Mouse (Mus musculus): Measurements from ENCODE around the gene Cables2.

Cables2 gene

GRCm38 (mm10) chr2:180273394-180274244 is at the start of gene Cables2:
TSS of gene Cables2 (minus strand) at chr2:180273496.
- peak; percentile 91 for DNase-seq (ENCODE audit: low spot score)

- no peak for DNase-seq (ENCODE audit: low spot score)
These were observed 49.5 kb upstream of the Cables2 start for GRCm38 (mm10) chr2:180322674-180323355.

GRCm38 (mm10) chr2:180320216-180320615 is 46.9 kb upstream of the Cables2 start:
- no peak for DNase-seq (ENCODE audit: low spot score)

GRCm38 (mm10) chr2:180317591-180317990 is 44.3 kb upstream of the Cables2 start:
- no peak for DNase-seq (ENCODE audit: low spot score)

GRCm38 (mm10) chr2:180314292-180314691 is 41.0 kb upstream of the Cables2 start:
- DNase-seq (ENCODE audit: low spot score): no peak

GRCm38 (mm10) chr2:180311147-180311546 is 37.9 kb upstream of the Cables2 start:
- DNase-seq (ENCODE audit: low spot score): no peak

GRCm38 (mm10) chr2:180307680-180308079 is 34.4 kb upstream of the Cables2 start:
- DNase-seq (ENCODE audit: low spot score): no peak

GRCm38 (mm10) chr2:180306423-180307168 is 33.3 kb upstream of the Cables2 start:
- no peak for DNase-seq (ENCODE audit: low spot score)

- DNase-seq (ENCODE audit: low spot score): no peak
These were observed 32.7 kb upstream of the Cables2 start for GRCm38 (mm10) chr2:180306009-180306408.

GRCm38 (mm10) chr2:180305490-180305889 is 32.2 kb upstream of the Cables2 start:
- DNase-seq (ENCODE audit: low spot score): no peak

- no peak for DNase-seq (ENCODE audit: low spot score)
These were observed 31.3 kb upstream of the Cables2 start for GRCm38 (mm10) chr2:180304554-180304953.

- no peak for DNase-seq (ENCODE audit: low spot score)
These were observed 30.2 kb upstream of the Cables2 start for GRCm38 (mm10) chr2:180303468-180303867.

- DNase-seq (ENCODE audit: low spot score): no peak
These were observed 28.9 kb upstream of the Cables2 start for GRCm38 (mm10) chr2:180302201-180302600.

GRCm38 (mm10) chr2:180300771-180301170 is 27.5 kb upstream of the Cables2 start:
- DNase-seq (ENCODE audit: low spot score): no peak

GRCm38 (mm10) chr2:180300252-180300651 is 27.0 kb upstream of the Cables2 start:
- no peak for DNase-seq (ENCODE audit: low spot score)

- DNase-seq (ENCODE audit: low spot score): no peak
These were observed 19.6 kb upstream of the Cables2 start for GRCm38 (mm10) chr2:180292906-180293305.

GRCm38 (mm10) chr2:180292026-180292425 is 18.7 kb upstream of the Cables2 start:
- no peak for DNase-seq (ENCODE audit: low spot score)

GRCm38 (mm10) chr2:180291566-180291965 is 18.3 kb upstream of the Cables2 start:
- no peak for DNase-seq (ENCODE audit: low spot score)

GRCm38 (mm10) chr2:180290503-180290902 is 17.2 kb upstream of the Cables2 start:
- DNase-seq (ENCODE audit: low spot score): no peak

- DNase-seq (ENCODE audit: low spot score): no peak
These were observed 16.3 kb upstream of the Cables2 start, which contains the start of gene Rbbp8nl for GRCm38 (mm10) chr2:180289440-180290108. TSS of gene Rbbp8nl (minus strand) at chr2:180289879.

- no peak for DNase-seq (ENCODE audit: low spot score)
These were observed 15.7 kb upstream of the Cables2 start for GRCm38 (mm10) chr2:180288966-180289365.

- DNase-seq (ENCODE audit: low spot score): no peak
These were observed 6.0 kb upstream of the Cables2 start for GRCm38 (mm10) chr2:180279321-180279720.

All from testis, postnatal 10 days (tissue).